Mouse (Mus musculus): ENCODE results near the gene Psmc3.

- TF ChIP-seq CTCF (IDR thresholded peaks at IDR 0.05), result no peak
- TF ChIP-seq EP300 (IDR thresholded peaks at IDR 0.05), result no peak
Measured at GRCm38 (mm10) chr2:91069306-91070000, 15.6 kb downstream of the Psmc3 start.

All from lung, postnatal 0 days (tissue).